ENCODE assay signal across 30 mouse cellular contexts in genomic region chr2:84933992-84934648, GRCm38 (mm10). TPM values are rescaled to one million over a fixed set of nuclear protein-coding genes. Genes with fewer than 3 reads are reported as not detected.
DNase-seq lines count a peak whose midpoint lies in the region; ATAC-seq and TF ChIP-seq lines count a peak whose summit lies in the region.
"Had no signal": no experiment of that assay in that cellular context is flagged by ENCODE, and none has a peak within 500 bp of the region (broad histone marks: within the 10 kb centered on the region; RNA-seq: fewer than 3 reads in every experiment).

No protein-coding gene starts in this region.

- 0 out of 2 replicates have a peak, but pooled peaks have one; percentile 9 for ATAC-seq in heart, embryonic 15.5 days (replicated peaks; ENCODE audit: insufficient number of reproducible peaks, insufficient read depth, low FRiP score, low read depth)
- ATAC-seq in kidney, embryonic 14.5 days (ENCODE audit: low FRiP score, low TSS enrichment) = no peak
- ATAC-seq: activated CD4-positive, CD25-positive, alpha-beta regulatory T cell, adult 4 months; forebrain, embryonic 16.5 days had no signal

- peaks cover 18% of the 10 kb centered on the region for H3K4me1 ChIP-seq in heart, embryonic 15.5 days (replicated peaks)
- H3K4me1 ChIP-seq in kidney, embryonic 14.5 days (ENCODE audit: control insufficient read depth, insufficient read depth, low read length) = peaks cover 3% of the 10 kb centered on the region; the same call in 1 of the 2 replicates
- H3K4me1 ChIP-seq in bone marrow macrophage, adult 2 months (ENCODE audit: control insufficient read depth, insufficient read depth, low read length) = peaks cover 22% of the 10 kb centered on the region
- H3K4me1 ChIP-seq: neural tube, embryonic 15.5 days had no signal

- H3K36me3 ChIP-seq in heart, embryonic 15.5 days = no peaks in the 10 kb centered on the region
- H3K36me3 ChIP-seq in kidney, embryonic 14.5 days (ENCODE audit: control insufficient read depth, insufficient read depth, low read length) = no peaks in the 10 kb centered on the region
- H3K36me3 ChIP-seq: forebrain, embryonic 10.5 days; hindbrain, embryonic 13.5 days; neural tube, embryonic 15.5 days had no signal

- H3K4me2 ChIP-seq in heart, embryonic 15.5 days = no peak overlapping the region
- no peak overlapping the region for H3K4me2 ChIP-seq in kidney, embryonic 14.5 days (replicated peaks; ENCODE audit: low read depth, low read length)
- H3K4me2 ChIP-seq: hindbrain, embryonic 13.5 days; limb, embryonic 12.5 days; neural tube, embryonic 15.5 days had no signal

- DNase-seq in gastrocnemius, adult 2 months = no peak
- no peak for DNase-seq in gastrocnemius, postnatal 36 days
- DNase-seq in heart, postnatal 36 days = no peak
- DNase-seq in kidney, adult 9 months = peak; percentile 66
- DNase-seq: adrenal gland, adult 8-10 months; cerebellum, adult 18-20 months; cerebellum, postnatal 14 days; gastrocnemius, postnatal 14 days; lung, postnatal 4 days; right cerebral cortex, adult 18-20 months; right cerebral cortex, postnatal 4 days; thymus, postnatal 25 days had no signal

- no peak for TF ChIP-seq POLR2A in bone marrow macrophage, adult 2 months (IDR thresholded peaks at IDR 0.05; ENCODE audit: borderline replicate concordance, low read depth, low read length)

- TF ChIP-seq CTCF in gastrocnemius, adult 2 months (IDR thresholded peaks at IDR 0.05) = no peak
- no peak for TF ChIP-seq CTCF in bone marrow macrophage, adult 2 months (IDR thresholded peaks at IDR 0.05; ENCODE audit: low read depth, low read length)

- 59% methylated on average over 8 of the region's 8 CpGs for WGBS in heart, embryonic 15.5 days
- WGBS in kidney, embryonic 14.5 days = 82% methylated on average over 8 of the region's 8 CpGs

- intact Hi-C loops in gastrocnemius, adult 2 months (cut with DNase I) = no loop called here
- intact Hi-C loops in gastrocnemius, postnatal 36 days (cut with DNase I) = no loop called here
- intact Hi-C loops in heart, postnatal 36 days (cut with DNase I) = no loop called here

- no peak overlapping the region for H3K9ac ChIP-seq in heart, embryonic 15.5 days
- H3K9ac ChIP-seq in kidney, embryonic 14.5 days (ENCODE audit: low read depth, low read length) = no peak overlapping the region
- H3K9ac ChIP-seq: hindbrain, embryonic 13.5 days; limb, embryonic 12.5 days; liver, embryonic 14.5 days; neural tube, embryonic 15.5 days had no signal

- peak overlapping the region; percentile 4; the same call in 1 of the 2 replicates for H3K27ac ChIP-seq in gastrocnemius, adult 2 months
- H3K27ac ChIP-seq in heart, embryonic 15.5 days = 0 out of 2 replicates have a peak overlapping the region, but pooled peaks have one; percentile 20
- no peak overlapping the region for H3K27ac ChIP-seq in kidney, embryonic 14.5 days (ENCODE audit: low read depth, low read length)
- H3K27ac ChIP-seq in bone marrow macrophage, adult 2 months (ENCODE audit: insufficient read depth, low read depth, low read length) = peak overlapping the region; percentile 9; the same call in 1 of the 2 replicates
- H3K27ac ChIP-seq: forebrain, embryonic 10.5 days; hindbrain, embryonic 13.5 days; kidney, postnatal 0 days; limb, embryonic 12.5 days; liver, embryonic 14.5 days; neural tube, embryonic 15.5 days had no signal

- H3K9me3 ChIP-seq in heart, embryonic 15.5 days (replicated peaks) = no peaks in the 10 kb centered on the region
- H3K9me3 ChIP-seq in kidney, embryonic 14.5 days (ENCODE audit: control insufficient read depth, low read length) = no peaks in the 10 kb centered on the region
- H3K9me3 ChIP-seq: forebrain, embryonic 10.5 days; hindbrain, embryonic 13.5 days; limb, embryonic 12.5 days; neural tube, embryonic 15.5 days had no signal

- no peaks in the 10 kb centered on the region for H3K27me3 ChIP-seq in heart, embryonic 15.5 days
- H3K27me3 ChIP-seq in kidney, embryonic 14.5 days (ENCODE audit: control insufficient read depth, insufficient read depth, low read length) = no peaks in the 10 kb centered on the region
- H3K27me3 ChIP-seq: hindbrain, embryonic 13.5 days; limb, embryonic 12.5 days; neural tube, embryonic 15.5 days had no signal

- H3K4me3 ChIP-seq in gastrocnemius, adult 2 months = no peak overlapping the region
- no peak overlapping the region for H3K4me3 ChIP-seq in heart, embryonic 15.5 days
- no peak overlapping the region for H3K4me3 ChIP-seq in kidney, embryonic 14.5 days (ENCODE audit: low read length)
- no peak overlapping the region for H3K4me3 ChIP-seq in bone marrow macrophage, adult 2 months (ENCODE audit: insufficient read depth, low read length)
- H3K4me3 ChIP-seq: forebrain, embryonic 10.5 days; hindbrain, embryonic 13.5 days; limb, embryonic 12.5 days; myocyte; neural tube, embryonic 15.5 days had no signal

RNA-seq across cellular contexts. Expression of gene Slc43a3, which starts 2.3 kb away (rescaled TPM):
- 10 to 100 TPM; 26.4 to 30.2 TPM for total RNA-seq in gastrocnemius, adult 2 months (2021)
- total RNA-seq in gastrocnemius, postnatal 36 days (2021) = 10 to 100 TPM; 17.9 to 30.2 TPM
- polyA plus RNA-seq in heart, embryonic 15.5 days (2015; fragmentation: Nextera tagmentation; extraction: Ambion mirVana) = 35.8 and 40.8 TPM in 2 replicates
- total RNA-seq in heart, postnatal 36 days (2021) = 100 to 1,000 TPM in 1 of 2 experiments, 10 to 100 TPM in 1; 58.7 to 102 TPM
- 41.1 and 53.7 TPM in 2 replicates for polyA plus RNA-seq in kidney, embryonic 14.5 days (2014; fragmentation: Nextera tagmentation; extraction: Ambion mirVana)
- 14.9 and 15.3 TPM in 2 replicates for polyA plus RNA-seq in bone marrow macrophage, adult 2 months (2012; ENCODE audit: insufficient read depth, insufficient read length, missing spikeins)

RNA-seq across cellular contexts. Expression of gene Prg2, which starts 46.1 kb away (rescaled TPM):
- total RNA-seq in gastrocnemius, adult 2 months (2021) = not detected
- total RNA-seq in gastrocnemius, postnatal 36 days (2021) = not detected
- polyA plus RNA-seq in heart, embryonic 15.5 days (2015; fragmentation: Nextera tagmentation; extraction: Ambion mirVana) = 0.35 and 0.57 TPM in 2 replicates
- not detected for total RNA-seq in heart, postnatal 36 days (2021)
- polyA plus RNA-seq in kidney, embryonic 14.5 days (2014; fragmentation: Nextera tagmentation; extraction: Ambion mirVana) = not detected in 2 replicates
- polyA plus RNA-seq in bone marrow macrophage, adult 2 months (2012; ENCODE audit: insufficient read depth, insufficient read length, missing spikeins) = not detected in 2 replicates
- total RNA-seq: adrenal gland, adult 8-10 months; left cerebral cortex, postnatal 14 days had no signal
- polyA plus RNA-seq: forebrain, embryonic 10.5 days; forebrain, embryonic 16.5 days; kidney, postnatal 0 days; lung, embryonic 16.5 days; midbrain, embryonic 16.5 days; myocyte; stomach, embryonic 14.5 days had no signal

RNA-seq across cellular contexts. Expression of gene Rtn4rl2, which starts 47.6 kb away (rescaled TPM):
- total RNA-seq in gastrocnemius, adult 2 months (2021) = under 1 TPM; 0.28 to 0.41 TPM
- under 1 TPM; 0.20 to 0.26 TPM for total RNA-seq in gastrocnemius, postnatal 36 days (2021)
- polyA plus RNA-seq in heart, embryonic 15.5 days (2015; fragmentation: Nextera tagmentation; extraction: Ambion mirVana) = 1.9 and 2.1 TPM in 2 replicates
- total RNA-seq in heart, postnatal 36 days (2021) = 1 to 10 TPM; 2.6 to 3.2 TPM
- polyA plus RNA-seq in kidney, embryonic 14.5 days (2014; fragmentation: Nextera tagmentation; extraction: Ambion mirVana) = 1.6 and 2.1 TPM in 2 replicates
- not detected in 2 replicates for polyA plus RNA-seq in bone marrow macrophage, adult 2 months (2012; ENCODE audit: insufficient read depth, insufficient read length, missing spikeins)
- total RNA-seq: megakaryocyte-erythroid progenitor cell, adult 5-6 weeks had no signal
- polyA plus RNA-seq: activated CD4-positive, CD25-positive, alpha-beta regulatory T cell, adult 4 months had no signal

RNA-seq across cellular contexts. Expression of gene Prg3, which starts 53.9 kb away (rescaled TPM):
- total RNA-seq in gastrocnemius, adult 2 months (2021) = not detected
- total RNA-seq in gastrocnemius, postnatal 36 days (2021) = not detected
- not detected in 2 replicates for polyA plus RNA-seq in heart, embryonic 15.5 days (2015; fragmentation: Nextera tagmentation; extraction: Ambion mirVana)
- total RNA-seq in heart, postnatal 36 days (2021) = not detected
- polyA plus RNA-seq in kidney, embryonic 14.5 days (2014; fragmentation: Nextera tagmentation; extraction: Ambion mirVana) = not detected in 2 replicates
- not detected in 2 replicates for polyA plus RNA-seq in bone marrow macrophage, adult 2 months (2012; ENCODE audit: insufficient read depth, insufficient read length, missing spikeins)
- total RNA-seq: adrenal gland, adult 8-10 months; gastrocnemius, postnatal 14 days; left cerebral cortex, postnatal 14 days; megakaryocyte-erythroid progenitor cell, adult 5-6 weeks had no signal
- polyA plus RNA-seq: activated CD4-positive, CD25-positive, alpha-beta regulatory T cell, adult 4 months; embryonic facial prominence, embryonic 11.5 days; forebrain, embryonic 10.5 days; forebrain, embryonic 16.5 days; hindbrain, embryonic 13.5 days; kidney, postnatal 0 days; limb, embryonic 12.5 days; lung, embryonic 16.5 days; midbrain, embryonic 16.5 days; myocyte; neural tube, embryonic 15.5 days; stomach, embryonic 14.5 days had no signal
